Comparison of ENCODE assay signal across 18 mouse cellular contexts in the genomic region with DNA sequence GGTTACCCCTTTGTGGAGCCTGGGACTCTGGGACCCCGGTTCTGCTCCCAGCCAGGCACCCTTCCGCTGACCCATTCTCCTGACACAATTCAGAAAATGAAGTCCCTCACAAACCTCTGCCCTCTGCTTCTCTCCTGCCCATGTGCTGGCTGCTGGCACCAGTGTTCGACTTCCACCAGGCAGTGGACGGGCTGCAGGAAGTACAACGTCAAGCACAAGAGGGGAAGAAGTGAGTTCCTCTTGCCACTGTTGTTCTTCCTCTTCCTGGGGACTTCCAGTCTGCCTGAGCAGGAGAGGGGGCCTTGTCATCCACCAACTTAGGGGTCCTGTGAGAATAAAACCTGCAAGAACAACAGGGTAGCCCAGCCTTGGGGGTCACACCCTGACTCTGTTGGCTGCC. TPM values are rescaled to one million over a fixed set of nuclear protein-coding genes. Genes with fewer than 3 reads are reported as not detected.
DNase-seq lines count a peak whose midpoint lies in the region; ATAC-seq and TF ChIP-seq lines count a peak whose summit lies in the region.
"Had no signal": no experiment of that assay in that cellular context is flagged by ENCODE, and none has a peak within 500 bp of the region (broad histone marks: within the 10 kb centered on the region; RNA-seq: fewer than 3 reads in every experiment).

No protein-coding gene starts in this region.

- ATAC-seq in liver, embryonic 16.5 days (ENCODE audit: low read depth), result no peak
- ATAC-seq: forebrain, postnatal 0 days had no signal

- TF ChIP-seq POLR2A in heart, adult 2 months (IDR thresholded peaks at IDR 0.05; ENCODE audit: insufficient read depth, low read depth, low read length), result 0 out of 2 replicates have a peak, but pooled peaks have one; percentile 26
- no peak for TF ChIP-seq POLR2A in spleen, adult 2 months (IDR thresholded peaks at IDR 0.05; ENCODE audit: low read depth, low read length)

- peaks cover 11% of the 10 kb centered on the region for H3K4me1 ChIP-seq in heart, adult 2 months (ENCODE audit: control insufficient read depth, insufficient read depth, low read length)
- peaks cover 31% of the 10 kb centered on the region for H3K4me1 ChIP-seq in spleen, adult 2 months (ENCODE audit: control insufficient read depth, insufficient read depth, insufficient read length)
- H3K4me1 ChIP-seq in liver, embryonic 16.5 days (ENCODE audit: control insufficient read depth, low read depth, low read length), result peaks cover 45% of the 10 kb centered on the region

- H3K4me3 ChIP-seq in heart, adult 2 months, result no peak overlapping the region
- H3K4me3 ChIP-seq in spleen, adult 2 months (ENCODE audit: extremely low read depth, insufficient read depth, insufficient read length), result peak overlapping the region; percentile 2; the same call in 1 of the 2 replicates
- no peak overlapping the region for H3K4me3 ChIP-seq in liver, embryonic 16.5 days (ENCODE audit: low read depth, low read length)
- H3K4me3 ChIP-seq: heart, embryonic 15.5 days; hindbrain, embryonic 15.5 days; limb, embryonic 13.5 days; myocyte; stomach, embryonic 15.5 days had no signal

- intact Hi-C loops in heart, adult 2 months (cut with DNase I), result no loop called here
- intact Hi-C loops in heart, postnatal 36 days (cut with DNase I), result no loop called here

- H3K27ac ChIP-seq in heart, adult 2 months, result no peak overlapping the region; the same call in 1 of the 2 replicates
- H3K27ac ChIP-seq in spleen, adult 2 months (ENCODE audit: insufficient read depth, low read length), result peak overlapping the region; percentile 54
- peak overlapping the region; percentile 59 for H3K27ac ChIP-seq in liver, embryonic 16.5 days (ENCODE audit: low read length)
- H3K27ac ChIP-seq: heart, embryonic 15.5 days; hindbrain, embryonic 15.5 days; limb, embryonic 13.5 days; stomach, embryonic 15.5 days had no signal

- H3K4me2 ChIP-seq in liver, embryonic 16.5 days (ENCODE audit: low read depth, low read length), result 0 out of 2 replicates have a peak overlapping the region, but pooled peaks have one; percentile 20
- H3K4me2 ChIP-seq: heart, embryonic 15.5 days; hindbrain, embryonic 15.5 days; limb, embryonic 13.5 days; stomach, embryonic 15.5 days had no signal

- no peak for TF ChIP-seq CTCF in heart, adult 2 months (IDR thresholded peaks at IDR 0.05)
- no peak for TF ChIP-seq CTCF in spleen, adult 2 months (IDR thresholded peaks at IDR 0.05; ENCODE audit: extremely low read depth, insufficient read depth, insufficient read length, insufficient replicate concordance)

- 51% methylated on average over 5 of the region's 5 CpGs for WGBS in heart, adult 2 months
- WGBS in spleen, adult 2 months, result 38% methylated on average over 5 of the region's 5 CpGs
- 35% methylated on average over 5 of the region's 5 CpGs for WGBS in liver, embryonic 16.5 days (ENCODE audit: insufficient replicate concordance)

- H3K27me3 ChIP-seq in heart, adult 2 months (ENCODE audit: control insufficient read depth, insufficient read depth, low read length), result no peaks in the 10 kb centered on the region
- H3K27me3 ChIP-seq in spleen, adult 2 months (ENCODE audit: control insufficient read depth, insufficient read depth, low read length), result no peaks in the 10 kb centered on the region
- no peaks in the 10 kb centered on the region for H3K27me3 ChIP-seq in liver, embryonic 16.5 days (ENCODE audit: control insufficient read depth, insufficient read depth, low read depth, low read length)
- H3K27me3 ChIP-seq: heart, embryonic 15.5 days; hindbrain, embryonic 15.5 days; limb, embryonic 13.5 days; stomach, embryonic 15.5 days had no signal

- H3K9me3 ChIP-seq in liver, embryonic 16.5 days (replicated peaks; ENCODE audit: control insufficient read depth, low read length), result no peaks in the 10 kb centered on the region
- H3K9me3 ChIP-seq: heart, embryonic 15.5 days; hindbrain, embryonic 15.5 days; limb, embryonic 13.5 days; stomach, embryonic 15.5 days had no signal

- no peaks in the 10 kb centered on the region for H3K79me2 ChIP-seq in heart, adult 2 months (replicated peaks; ENCODE audit: control insufficient read depth, insufficient read depth, low read length)

- no peaks in the 10 kb centered on the region for H3K36me3 ChIP-seq in heart, adult 2 months (ENCODE audit: control insufficient read depth, insufficient read depth, low read length)
- H3K36me3 ChIP-seq in spleen, adult 2 months (ENCODE audit: control insufficient read depth, insufficient read depth, low read length), result no peaks in the 10 kb centered on the region
- no peaks in the 10 kb centered on the region for H3K36me3 ChIP-seq in liver, embryonic 16.5 days (ENCODE audit: control insufficient read depth, insufficient read depth)
- H3K36me3 ChIP-seq: hindbrain, embryonic 15.5 days; limb, embryonic 13.5 days; stomach, embryonic 15.5 days had no signal

- DNase-seq in heart, adult 2 months, result peak in 1 of 2 experiments; percentile 49
- no peak for DNase-seq in heart, postnatal 36 days
- DNase-seq in spleen, adult 2 months (ENCODE audit: low read depth in 1 of 2, low spot score in 2 of 2), result peak in 1 of 2 experiments; percentile 62
- no peak for DNase-seq in spleen, adult 12 weeks (ENCODE audit: low spot score)
- no peak for DNase-seq in embryo, embryonic 11 days
- no peak for DNase-seq in adrenal gland, postnatal 10 days
- no peak for DNase-seq in layer of hippocampus, adult 18-20 months (ENCODE audit: low spot score in 2 of 2)
- DNase-seq: adrenal gland, postnatal 25 days; forebrain, postnatal 0 days; gastrocnemius, postnatal 14 days; kidney, adult 11 months; kidney, postnatal 4 days had no signal

- no peak overlapping the region for H3K9ac ChIP-seq in heart, adult 2 months (ENCODE audit: low read depth, low read length)
- H3K9ac ChIP-seq in liver, embryonic 16.5 days (ENCODE audit: low read depth, low read length), result no peak overlapping the region
- H3K9ac ChIP-seq: forebrain, postnatal 0 days; heart, embryonic 15.5 days; hindbrain, embryonic 15.5 days; limb, embryonic 13.5 days; stomach, embryonic 15.5 days had no signal

- TF ChIP-seq EP300 in heart, adult 2 months (IDR thresholded peaks at IDR 0.05; ENCODE audit: insufficient read depth, low read depth, low read length), result no peak

RNA-seq across cellular contexts. Expression of gene Siva1, which starts 11.6 kb away (rescaled TPM):
- 10 to 100 TPM; 32.0 to 38.7 TPM for total RNA-seq in heart, adult 2 months (2021)
- 38.4 and 39.4 TPM in 2 replicates for polyA plus RNA-seq in heart, adult 2 months (2012; rRNA removed)
- total RNA-seq in heart, postnatal 36 days (2021), result 10 to 100 TPM; 29.4 to 31.0 TPM
- polyA plus RNA-seq in spleen, adult 2 months (2012; rRNA removed), result 31.6 and 42.5 TPM in 2 replicates
- 84.7 and 89.5 TPM in 2 replicates for polyA plus RNA-seq in liver, embryonic 16.5 days (2015; fragmentation: Nextera tagmentation; extraction: Ambion mirVana)
- 10 to 100 TPM; 35.9 to 46.7 TPM for total RNA-seq in adrenal gland, postnatal 10 days (2021)
- 10 to 100 TPM; 23.4 TPM for total RNA-seq in layer of hippocampus, adult 18-20 months (2021)

RNA-seq across cellular contexts. Expression of gene Adssl1, which starts 13.1 kb away (rescaled TPM):
- total RNA-seq in heart, adult 2 months (2021), result 100 to 1,000 TPM; 150 to 173 TPM
- polyA plus RNA-seq in heart, adult 2 months (2012; rRNA removed), result 85.2 and 98.2 TPM in 2 replicates
- total RNA-seq in heart, postnatal 36 days (2021), result 100 to 1,000 TPM; 162 to 165 TPM
- polyA plus RNA-seq in spleen, adult 2 months (2012; rRNA removed), result 10.7 and 18.8 TPM in 2 replicates
- 12.4 and 14.0 TPM in 2 replicates for polyA plus RNA-seq in liver, embryonic 16.5 days (2015; fragmentation: Nextera tagmentation; extraction: Ambion mirVana)
- total RNA-seq in adrenal gland, postnatal 10 days (2021), result 10 to 100 TPM; 42.9 to 72.4 TPM
- total RNA-seq in layer of hippocampus, adult 18-20 months (2021), result 10 to 100 TPM; 14.3 to 15.7 TPM

RNA-seq across cellular contexts. Expression of gene Akt1, which starts 41.8 kb away (rescaled TPM):
- total RNA-seq in heart, adult 2 months (2021), result 100 to 1,000 TPM; 189 to 207 TPM
- 148 and 149 TPM in 2 replicates for polyA plus RNA-seq in heart, adult 2 months (2012; rRNA removed)
- 100 to 1,000 TPM; 184 to 212 TPM for total RNA-seq in heart, postnatal 36 days (2021)
- 105 and 137 TPM in 2 replicates for polyA plus RNA-seq in spleen, adult 2 months (2012; rRNA removed)
- polyA plus RNA-seq in liver, embryonic 16.5 days (2015; fragmentation: Nextera tagmentation; extraction: Ambion mirVana), result 8.6 and 8.9 TPM in 2 replicates
- 100 to 1,000 TPM; 210 to 252 TPM for total RNA-seq in adrenal gland, postnatal 10 days (2021)
- 100 to 1,000 TPM; 169 to 170 TPM for total RNA-seq in layer of hippocampus, adult 18-20 months (2021)

RNA-seq across cellular contexts. Expression of gene Inf2, which starts 44.3 kb away (rescaled TPM):
- 10 to 100 TPM; 15.0 to 17.3 TPM for total RNA-seq in heart, adult 2 months (2021)
- polyA plus RNA-seq in heart, adult 2 months (2012; rRNA removed), result 11.7 and 12.7 TPM in 2 replicates
- total RNA-seq in heart, postnatal 36 days (2021), result 10 to 100 TPM; 16.6 to 23.9 TPM
- 39.9 and 40.1 TPM in 2 replicates for polyA plus RNA-seq in spleen, adult 2 months (2012; rRNA removed)
- 1.2 and 2.7 TPM in 2 replicates for polyA plus RNA-seq in liver, embryonic 16.5 days (2015; fragmentation: Nextera tagmentation; extraction: Ambion mirVana)
- 10 to 100 TPM; 21.7 to 25.4 TPM for total RNA-seq in adrenal gland, postnatal 10 days (2021)
- 100 to 1,000 TPM; 105 to 111 TPM for total RNA-seq in layer of hippocampus, adult 18-20 months (2021)

RNA-seq across cellular contexts. Expression of gene Zbtb42, which starts 45.7 kb away (rescaled TPM):
- total RNA-seq in heart, adult 2 months (2021), result 1 to 10 TPM; 4.4 to 5.9 TPM
- polyA plus RNA-seq in heart, adult 2 months (2012; rRNA removed), result 9.5 and 13.6 TPM in 2 replicates
- 1 to 10 TPM; 4.7 to 5.7 TPM for total RNA-seq in heart, postnatal 36 days (2021)
- polyA plus RNA-seq in spleen, adult 2 months (2012; rRNA removed), result 7.6 and 11.5 TPM in 2 replicates
- 0.88 and 1.5 TPM in 2 replicates for polyA plus RNA-seq in liver, embryonic 16.5 days (2015; fragmentation: Nextera tagmentation; extraction: Ambion mirVana)
- 1 to 10 TPM; 3.9 to 5.5 TPM for total RNA-seq in adrenal gland, postnatal 10 days (2021)
- total RNA-seq in layer of hippocampus, adult 18-20 months (2021), result under 1 TPM; 0.61 to 0.97 TPM
